Mouse (Mus musculus) thymus, adult 2 months (tissue): Measurements from ENCODE around the gene Trhde.

Experiments used
- CTCF ChIP-seq: fragments of 200-500 bp; IDR thresholded peaks from 2 replicates; pipeline ENCODE4 v1.5.1; 2012; ENCODE audit warnings: mild to moderate bottlenecking, control low read depth, low read length, moderate library complexity, borderline replicate concordance; ENCODE audit not compliant: control insufficient read depth, poor library complexity, insufficient read depth; ENCODE audit errors: extremely low read depth
- POLR2A ChIP-seq: fragments of 200-500 bp; IDR thresholded peaks from 2 replicates; pipeline ENCODE4 v1.6.1; 2012; ENCODE audit warnings: mild to moderate bottlenecking, low read length, control low read depth, moderate library complexity; ENCODE audit not compliant: control insufficient read depth, poor library complexity, insufficient read depth; ENCODE audit errors: extremely low read depth

GRCm38 (mm10) chr10:114800331-114801304 lies 1.5 kb downstream of the Trhde start:
- no peak for TF ChIP-seq POLR2A
- TF ChIP-seq CTCF: no peak
